Mouse (Mus musculus): ENCODE results near the gene Prep. TPM values are rescaled to one million over a fixed set of nuclear protein-coding genes. Genes with fewer than 3 reads are reported as not detected.
"Not testable (repeated sequence)": the region's sequence is repeated elsewhere in the genome, so short reads cannot be mapped to it uniquely, and the experiment has no call there.

Prep gene
- polyA plus RNA-seq, 1 experiment, result 7.0 TPM

DNA sequence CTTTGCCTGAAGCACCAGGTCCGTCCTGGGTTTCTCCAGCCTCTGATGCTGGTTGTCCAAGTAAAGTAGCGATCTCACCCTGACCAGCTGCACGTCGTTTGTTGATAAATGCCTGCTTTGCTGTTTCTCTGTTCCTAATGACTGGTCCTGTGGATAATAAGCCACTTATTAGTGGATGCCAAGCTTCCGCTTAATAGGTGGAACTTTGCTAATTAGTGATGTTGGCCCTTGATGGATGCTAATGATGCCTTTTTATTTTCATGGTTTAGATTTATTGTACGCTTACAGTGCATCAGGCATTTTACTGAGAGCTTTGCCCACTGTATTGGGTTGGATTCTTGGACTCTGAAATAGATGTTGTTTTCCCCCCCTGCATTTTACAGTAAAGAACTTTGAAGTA, 7.5 kb downstream of the Prep start:
- Histone ChIP-seq H3K27ac (ENCODE audit: insufficient read depth, low read depth, low read length) (no peak overlapping the region), H3K4me1 (ENCODE audit: control insufficient read depth, insufficient read depth, low read length) (peaks cover 8% of the 10 kb centered on the region; the same call in 1 of the 2 replicates), H3K27me3 (replicated peaks; ENCODE audit: control insufficient read depth, insufficient read depth, low read length) (no peaks in the 10 kb centered on the region), H3K4me3 (ENCODE audit: insufficient read depth, low read depth, low read length) (no peak overlapping the region), H3K36me3 (ENCODE audit: control insufficient read depth, insufficient read depth, low read length) (no peaks in the 10 kb centered on the region)
- TF ChIP-seq CTCF (conservative IDR thresholded peaks at IDR 0.05; ENCODE audit: insufficient read depth, insufficient read length, low read depth, low read length) (no peak), POLR2A (IDR thresholded peaks at IDR 0.05; ENCODE audit: low read depth, low read length) (no peak)
- WGBS, result 71% methylated on average over 6 of the region's 6 CpGs
- DNase-seq, result no peak

DNA sequence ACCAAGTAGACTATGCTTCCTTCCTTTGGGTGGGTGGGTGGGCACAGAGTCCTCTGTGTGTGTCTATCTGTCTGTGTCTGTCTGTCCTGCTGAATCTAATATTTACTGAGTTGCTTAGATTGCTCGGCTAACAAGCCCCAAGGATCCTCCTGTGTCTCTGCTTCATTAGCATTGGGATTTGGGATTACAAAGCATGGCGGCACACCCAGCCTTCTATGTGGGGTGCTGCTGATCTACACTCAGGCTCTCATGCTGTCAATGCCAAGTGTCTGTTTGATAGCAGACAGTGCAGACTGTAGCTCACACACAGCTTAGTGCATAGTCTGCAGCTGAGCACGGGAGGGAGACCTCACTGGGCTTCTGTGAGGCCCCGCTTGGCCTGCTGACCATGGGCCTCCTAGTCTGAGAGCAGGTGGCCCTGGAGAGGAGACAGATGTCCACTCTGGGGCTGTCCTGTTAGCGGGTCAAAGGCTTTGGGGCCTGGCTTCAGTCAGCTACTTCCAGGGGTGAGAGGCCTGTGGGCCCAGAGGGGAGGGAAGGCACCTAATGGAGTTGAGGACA, 8.6 kb downstream of the Prep start:
- H3K4me1 ChIP-seq (ENCODE audit: control insufficient read depth, insufficient read depth, low read length), result peaks cover 5% of the 10 kb centered on the region; the same call in 1 of the 2 replicates
- H3K27ac ChIP-seq (ENCODE audit: insufficient read depth, low read depth, low read length), result no peak overlapping the region
- no peaks in the 10 kb centered on the region for H3K27me3 ChIP-seq (replicated peaks; ENCODE audit: control insufficient read depth, insufficient read depth, low read length)
- no peak for DNase-seq
- 85% methylated on average over 5 of the region's 5 CpGs for WGBS
- no peak for TF ChIP-seq POLR2A (IDR thresholded peaks at IDR 0.05; ENCODE audit: low read depth, low read length)
- TF ChIP-seq CTCF (conservative IDR thresholded peaks at IDR 0.05; ENCODE audit: insufficient read depth, insufficient read length, low read depth, low read length), result no peak
- H3K36me3 ChIP-seq (ENCODE audit: control insufficient read depth, insufficient read depth, low read length), result no peaks in the 10 kb centered on the region
- no peak overlapping the region for H3K4me3 ChIP-seq (ENCODE audit: insufficient read depth, low read depth, low read length)

GRCm38 (mm10) chr10:45076585-45076984, 9.6 kb downstream of the Prep start:
- no peak overlapping the region for H3K4me3 ChIP-seq (ENCODE audit: insufficient read depth, low read depth, low read length)
- WGBS, result 82% methylated on average over 10 of the region's 10 CpGs
- no peak for TF ChIP-seq POLR2A (IDR thresholded peaks at IDR 0.05; ENCODE audit: low read depth, low read length)
- TF ChIP-seq CTCF (conservative IDR thresholded peaks at IDR 0.05; ENCODE audit: insufficient read depth, insufficient read length, low read depth, low read length), result no peak
- no peak overlapping the region for H3K27ac ChIP-seq (ENCODE audit: insufficient read depth, low read depth, low read length)
- no peaks in the 10 kb centered on the region for H3K27me3 ChIP-seq (replicated peaks; ENCODE audit: control insufficient read depth, insufficient read depth, low read length)
- DNase-seq, result no peak
- no peaks in the 10 kb centered on the region for H3K36me3 ChIP-seq (ENCODE audit: control insufficient read depth, insufficient read depth, low read length)
- no peaks in the 10 kb centered on the region for H3K4me1 ChIP-seq (ENCODE audit: control insufficient read depth, insufficient read depth, low read length)

- Histone ChIP-seq H3K27ac (ENCODE audit: insufficient read depth, low read depth, low read length) (no peak overlapping the region), H3K27me3 (replicated peaks; ENCODE audit: control insufficient read depth, insufficient read depth, low read length) (no peaks in the 10 kb centered on the region), H3K36me3 (ENCODE audit: control insufficient read depth, insufficient read depth, low read length) (no peaks in the 10 kb centered on the region), H3K4me1 (ENCODE audit: control insufficient read depth, insufficient read depth, low read length) (no peaks in the 10 kb centered on the region), H3K4me3 (ENCODE audit: insufficient read depth, low read depth, low read length) (no peak overlapping the region)
- no peak for TF ChIP-seq POLR2A (IDR thresholded peaks at IDR 0.05; ENCODE audit: low read depth, low read length)
- no peak for TF ChIP-seq CTCF (conservative IDR thresholded peaks at IDR 0.05; ENCODE audit: insufficient read depth, insufficient read length, low read depth, low read length)
- 83% methylated on average over 5 of the region's 5 CpGs for WGBS
- DNase-seq, result no peak
These were observed 10.3 kb downstream of the Prep start for GRCm38 (mm10) chr10:45077353-45077752.

- TF ChIP-seq CTCF (conservative IDR thresholded peaks at IDR 0.05; ENCODE audit: insufficient read depth, insufficient read length, low read depth, low read length) (no peak), POLR2A (IDR thresholded peaks at IDR 0.05; ENCODE audit: low read depth, low read length) (no peak)
- WGBS, result 69% methylated on average over 5 of the region's 5 CpGs
- Histone ChIP-seq H3K27ac (ENCODE audit: insufficient read depth, low read depth, low read length) (no peak overlapping the region), H3K4me3 (ENCODE audit: insufficient read depth, low read depth, low read length) (no peak overlapping the region), H3K4me1 (ENCODE audit: control insufficient read depth, insufficient read depth, low read length) (no peaks in the 10 kb centered on the region), H3K27me3 (replicated peaks; ENCODE audit: control insufficient read depth, insufficient read depth, low read length) (no peaks in the 10 kb centered on the region), H3K36me3 (ENCODE audit: control insufficient read depth, insufficient read depth, low read length) (no peaks in the 10 kb centered on the region)
- DNase-seq, result no peak
These were observed 12.8 kb downstream of the Prep start for GRCm38 (mm10) chr10:45079756-45080155.

DNA sequence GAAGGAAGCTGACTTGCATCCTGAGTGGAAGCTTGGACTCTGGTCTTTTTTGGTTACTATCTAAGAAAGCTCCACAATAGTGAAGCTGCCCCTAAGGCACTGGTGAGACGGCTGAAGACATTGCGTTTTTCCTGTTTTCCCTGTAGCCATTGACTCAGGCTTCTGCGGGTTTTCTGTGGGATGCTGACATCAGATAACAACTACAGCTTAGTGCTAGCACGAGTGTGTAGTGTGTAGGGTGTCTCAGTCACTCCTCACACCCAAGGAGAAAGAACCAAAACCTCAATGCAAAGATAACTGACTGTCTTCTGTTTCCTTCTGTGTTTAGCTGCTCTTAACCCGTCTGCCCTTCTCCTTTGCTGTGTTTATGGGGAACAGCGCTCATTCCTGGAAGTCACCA, 13.5 kb downstream of the Prep start:
- no peak for TF ChIP-seq CTCF (conservative IDR thresholded peaks at IDR 0.05; ENCODE audit: insufficient read depth, insufficient read length, low read depth, low read length)
- no peak for TF ChIP-seq POLR2A (IDR thresholded peaks at IDR 0.05; ENCODE audit: low read depth, low read length)
- no peak overlapping the region for H3K4me3 ChIP-seq (ENCODE audit: insufficient read depth, low read depth, low read length)
- no peaks in the 10 kb centered on the region for H3K27me3 ChIP-seq (replicated peaks; ENCODE audit: control insufficient read depth, insufficient read depth, low read length)
- H3K36me3 ChIP-seq (ENCODE audit: control insufficient read depth, insufficient read depth, low read length), result no peaks in the 10 kb centered on the region
- H3K27ac ChIP-seq (ENCODE audit: insufficient read depth, low read depth, low read length), result no peak overlapping the region
- DNase-seq, result no peak
- H3K4me1 ChIP-seq (ENCODE audit: control insufficient read depth, insufficient read depth, low read length), result no peaks in the 10 kb centered on the region
- WGBS, result 85% methylated on average over 6 of the region's 6 CpGs

GRCm38 (mm10) chr10:45082730-45083129, 15.7 kb downstream of the Prep start:
- DNase-seq, result no peak
- H3K27me3 ChIP-seq (replicated peaks; ENCODE audit: control insufficient read depth, insufficient read depth, low read length), result no peaks in the 10 kb centered on the region
- no peaks in the 10 kb centered on the region for H3K4me1 ChIP-seq (ENCODE audit: control insufficient read depth, insufficient read depth, low read length)
- peak; percentile 40; the same call in 1 of the 2 replicates for TF ChIP-seq CTCF (conservative IDR thresholded peaks at IDR 0.05; ENCODE audit: insufficient read depth, insufficient read length, low read depth, low read length)
- TF ChIP-seq POLR2A (IDR thresholded peaks at IDR 0.05; ENCODE audit: low read depth, low read length), result no peak
- H3K4me3 ChIP-seq (ENCODE audit: insufficient read depth, low read depth, low read length), result no peak overlapping the region
- no peak overlapping the region for H3K27ac ChIP-seq (ENCODE audit: insufficient read depth, low read depth, low read length)
- H3K36me3 ChIP-seq (ENCODE audit: control insufficient read depth, insufficient read depth, low read length), result no peaks in the 10 kb centered on the region
- 47% methylated on average over 2 of the region's 2 CpGs for WGBS

DNA sequence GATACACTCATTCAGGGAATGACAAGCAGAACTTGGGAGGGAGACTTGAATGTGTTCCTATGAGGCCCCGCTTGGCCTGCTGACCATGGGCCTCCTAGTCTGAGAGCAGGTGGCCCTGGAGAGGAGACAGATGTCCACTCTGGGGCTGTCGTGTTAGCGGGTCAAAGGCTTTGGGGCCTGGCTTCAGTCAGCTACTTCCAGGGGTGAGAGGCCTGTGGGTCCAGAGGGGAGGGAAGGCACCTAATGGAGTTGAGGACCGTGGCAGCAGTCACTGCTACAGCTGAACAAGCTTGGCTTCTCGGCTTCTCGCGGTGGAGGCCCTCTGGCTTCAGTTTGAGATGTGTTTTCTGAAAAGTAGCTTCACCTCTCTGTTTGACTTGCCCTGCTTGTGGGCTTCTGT, 17.0 kb downstream of the Prep start:
- not testable (repeated sequence) for H3K36me3 ChIP-seq (ENCODE audit: control insufficient read depth, insufficient read depth, low read length); H3K27me3 ChIP-seq (replicated peaks; ENCODE audit: control insufficient read depth, insufficient read depth, low read length); DNase-seq; H3K27ac ChIP-seq (ENCODE audit: insufficient read depth, low read depth, low read length); H3K4me1 ChIP-seq (ENCODE audit: control insufficient read depth, insufficient read depth, low read length); H3K4me3 ChIP-seq (ENCODE audit: insufficient read depth, low read depth, low read length)
- 56% methylated on average over 7 of the region's 7 CpGs for WGBS
